Mouse (Mus musculus) T-helper 1 cell (primary cell): ENCODE measurements around the gene Zfp296.

ENCODE experiments used
- in situ Hi-C: fragments of 300-600 bp; cut with MboI, MseI; formaldehyde crosslinking; loops from one replicate; pipeline ENCODE4 v1.15.1; 2025; ENCODE audit warnings: high pct_unique_total_duplicates

Gene Zfp296

DNA sequence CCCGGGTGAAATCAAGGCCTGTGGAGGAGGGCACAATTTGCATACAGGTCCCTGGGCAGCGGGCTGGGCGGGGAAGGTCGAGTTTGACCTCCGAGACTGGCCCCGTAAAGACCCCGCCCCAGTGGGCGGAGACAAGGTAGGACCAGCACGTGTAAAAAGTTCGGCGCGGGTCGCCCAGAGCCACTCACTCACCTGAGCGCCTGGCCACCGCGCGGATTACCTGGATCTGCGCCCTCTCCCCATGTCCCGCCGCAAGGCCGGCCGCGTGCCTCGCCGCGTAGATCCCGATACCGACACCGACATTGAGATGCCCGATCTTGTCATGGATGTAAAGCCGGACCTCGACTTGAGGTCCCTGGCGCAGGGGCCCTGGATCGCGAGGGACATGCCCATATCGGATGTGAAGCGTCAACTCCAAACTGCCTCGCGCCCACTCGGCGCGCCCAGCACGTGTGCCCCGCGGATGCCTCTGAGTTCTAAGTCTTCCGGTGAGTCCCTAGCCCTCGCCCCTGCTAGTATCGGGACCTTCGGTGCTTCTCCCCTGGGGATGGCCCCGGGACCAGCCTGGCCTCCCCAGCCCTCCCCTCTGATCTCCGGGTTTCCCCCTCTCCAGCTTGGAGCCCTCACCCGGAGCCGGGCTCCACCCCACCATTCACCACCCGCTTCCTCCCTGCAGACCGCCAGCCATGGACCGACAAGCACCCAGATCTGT, at the start of gene Zfp296, which contains the start of gene Gemin7:
TSS of gene Zfp296 (plus strand) at position 147 of the 712 bp plus-strand sequence.
TSS of gene Gemin7 (minus strand) at position 455 of the 712 bp plus-strand sequence.
- in situ Hi-C loops, result no loop called here

DNA sequence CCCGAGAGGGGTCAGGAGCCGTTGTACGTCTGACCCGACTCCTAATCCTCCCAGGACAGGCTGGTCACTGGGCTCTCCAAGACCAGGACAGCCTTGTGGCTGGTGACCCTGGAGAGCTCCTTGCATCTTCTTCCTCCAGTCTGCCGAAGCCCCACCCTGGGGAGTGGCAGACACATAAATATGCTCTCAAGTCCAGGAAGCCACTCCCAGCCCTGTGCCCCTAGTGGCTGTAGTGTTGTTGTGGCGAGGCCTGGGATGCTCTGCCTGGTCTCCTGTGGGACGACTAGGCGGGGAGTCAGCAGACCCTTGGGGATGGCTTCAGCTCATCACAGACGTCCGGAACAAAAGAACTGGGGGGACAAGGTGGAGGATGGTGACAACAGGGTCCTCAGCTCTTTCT, 46.0 kb upstream of the Zfp296 start:
- in situ Hi-C loops, result no loop called here

DNA sequence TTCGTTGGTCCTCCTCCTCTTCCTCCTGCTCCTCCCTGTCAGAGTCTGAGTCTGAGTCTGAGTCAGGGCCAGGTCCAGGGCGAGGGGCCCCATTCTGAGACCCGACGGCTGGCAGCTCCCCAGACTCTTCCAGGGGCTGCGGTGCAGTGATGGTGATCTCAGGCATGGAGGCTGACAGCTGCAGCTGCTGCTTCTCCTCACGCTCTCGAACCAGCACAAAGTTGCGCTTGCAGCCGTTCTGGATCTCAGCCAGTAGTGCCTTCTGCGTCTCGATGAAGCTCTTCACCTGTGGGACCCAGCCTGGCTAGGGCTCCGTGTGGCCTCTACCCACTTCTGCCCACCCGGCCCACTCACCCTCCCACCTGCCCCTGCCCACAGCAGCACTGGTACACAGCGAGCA, 44.8 kb upstream of the Zfp296 start:
- in situ Hi-C loops, result no loop called here

DNA sequence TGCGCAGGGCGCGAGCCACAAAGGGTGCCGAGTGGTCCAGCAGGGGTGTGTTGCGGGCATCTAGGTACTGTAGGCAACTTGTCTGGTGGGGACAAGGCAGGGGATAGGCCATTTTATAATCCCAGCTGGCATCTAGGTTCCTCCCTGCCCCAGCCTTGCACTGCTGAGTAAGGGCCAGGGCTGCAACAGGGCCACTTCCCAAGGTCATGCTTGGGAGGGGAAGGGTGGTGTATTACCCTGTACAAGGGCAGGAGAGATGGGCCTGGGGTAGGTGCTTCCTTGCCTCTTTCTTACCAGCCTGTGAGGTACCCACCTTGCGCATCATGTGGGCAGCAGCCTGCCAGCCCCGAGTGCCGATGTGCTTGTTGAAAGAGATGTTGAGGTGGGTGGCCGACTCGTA, 42.4 kb upstream of the Zfp296 start:
- in situ Hi-C loops, result no loop called here

DNA sequence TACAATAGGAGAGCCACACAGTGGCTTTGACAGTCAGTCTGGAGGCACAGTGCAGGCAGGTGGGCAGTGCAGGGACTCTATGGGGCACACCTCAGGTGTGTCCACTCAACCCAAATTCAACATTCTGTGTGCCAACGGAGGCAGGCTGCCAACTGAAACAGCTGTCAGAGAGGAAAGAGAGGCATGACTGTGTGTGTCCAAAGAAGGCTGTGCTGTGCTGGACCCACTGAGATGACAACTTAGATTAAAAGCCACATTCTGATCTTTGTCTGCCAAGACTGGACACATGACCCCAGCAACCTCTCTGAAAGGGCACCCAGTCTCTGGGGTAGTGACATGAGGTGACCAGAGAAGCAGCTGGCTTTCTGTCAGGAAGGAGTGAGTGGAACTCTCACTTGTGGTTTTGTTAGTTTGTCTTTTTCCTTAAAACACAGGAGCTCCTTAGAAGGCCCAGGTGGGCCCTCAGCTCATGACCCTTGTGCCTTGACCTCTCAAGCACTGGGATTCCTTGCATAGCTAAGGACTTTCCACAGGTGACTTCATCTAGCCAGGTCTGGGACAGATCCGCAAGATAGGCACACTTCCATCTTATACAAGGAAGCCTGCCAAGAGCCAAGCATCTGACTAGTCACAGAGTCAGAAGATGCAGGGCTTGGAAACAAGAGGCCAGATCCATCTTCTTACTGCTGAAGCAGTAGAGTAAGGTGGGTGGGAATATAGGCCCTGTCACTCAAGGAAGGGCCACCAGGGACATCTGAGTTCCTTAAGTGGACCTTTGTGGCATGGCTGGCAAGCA, 36.1 kb upstream of the Zfp296 start:
- in situ Hi-C loops, result no loop called here

DNA sequence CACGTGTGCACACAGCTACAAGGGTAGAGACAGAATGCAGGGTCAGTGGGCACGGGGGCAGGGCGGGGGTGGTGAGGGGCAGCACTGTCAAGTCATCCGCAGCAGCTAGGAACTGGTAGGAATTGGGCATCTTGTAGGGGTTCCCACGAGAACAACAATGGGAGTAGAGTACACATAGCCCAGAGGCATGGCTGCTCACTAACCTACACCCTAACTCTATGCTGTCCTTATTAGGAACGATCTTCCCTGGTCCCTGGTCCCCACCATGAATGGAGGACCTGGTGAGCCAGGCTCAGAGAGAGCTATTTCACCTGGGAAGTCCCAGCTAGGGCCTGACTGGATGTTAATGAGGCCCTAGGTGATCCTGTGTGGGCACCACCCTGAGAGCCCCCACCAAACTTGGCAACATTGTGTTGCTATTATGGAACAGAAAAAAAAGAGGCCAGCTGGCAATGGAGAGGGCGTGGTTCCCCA, 35.4 kb upstream of the Zfp296 start:
- in situ Hi-C loops, result no loop called here

DNA sequence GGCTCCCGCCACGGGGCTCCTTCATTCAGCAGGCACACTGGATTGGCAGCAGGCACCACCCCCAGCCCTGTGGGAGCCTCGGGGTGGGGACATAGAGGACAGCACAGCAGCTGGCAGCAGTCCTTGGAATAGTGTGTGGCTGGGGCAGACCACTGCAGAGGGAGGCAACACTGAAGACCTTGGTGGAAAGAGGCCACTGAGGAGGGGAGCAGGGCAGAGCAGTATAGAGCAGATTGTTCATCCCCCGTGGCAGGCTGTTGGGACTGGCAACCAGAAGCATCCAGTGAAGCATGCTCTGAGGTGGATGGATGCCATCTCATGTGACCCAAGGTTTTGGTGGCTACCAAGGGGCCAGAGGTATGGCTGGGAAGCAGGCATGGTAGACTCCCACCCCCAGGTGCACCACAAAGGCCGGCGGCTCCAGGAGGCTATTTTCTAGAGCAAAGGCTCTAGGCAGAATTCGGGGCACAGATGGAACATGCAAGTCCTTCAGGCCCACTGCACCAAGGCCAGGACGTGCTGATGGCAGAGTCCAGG, 34.9 kb upstream of the Zfp296 start:
- in situ Hi-C loops, result no loop called here

DNA sequence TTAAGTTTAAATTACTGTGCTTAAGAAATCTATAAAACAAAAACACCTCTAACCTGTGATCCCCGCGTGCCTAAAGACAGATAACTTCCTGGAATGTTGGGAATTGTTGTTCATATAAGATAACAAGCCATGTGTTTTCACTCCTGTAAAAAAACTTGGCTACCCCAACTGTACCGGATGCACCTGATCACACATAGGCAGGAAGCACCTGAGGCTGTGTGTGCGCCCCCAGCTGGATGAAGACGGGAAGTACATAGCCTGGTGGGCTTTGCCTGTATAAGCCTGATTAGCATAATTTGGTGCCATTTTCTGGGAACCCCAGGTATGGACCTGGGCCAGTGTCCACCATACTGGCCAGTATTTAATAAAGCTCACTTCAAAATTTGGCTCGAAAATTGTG, 33.5 kb upstream of the Zfp296 start:
- in situ Hi-C loops, result no loop called here

DNA sequence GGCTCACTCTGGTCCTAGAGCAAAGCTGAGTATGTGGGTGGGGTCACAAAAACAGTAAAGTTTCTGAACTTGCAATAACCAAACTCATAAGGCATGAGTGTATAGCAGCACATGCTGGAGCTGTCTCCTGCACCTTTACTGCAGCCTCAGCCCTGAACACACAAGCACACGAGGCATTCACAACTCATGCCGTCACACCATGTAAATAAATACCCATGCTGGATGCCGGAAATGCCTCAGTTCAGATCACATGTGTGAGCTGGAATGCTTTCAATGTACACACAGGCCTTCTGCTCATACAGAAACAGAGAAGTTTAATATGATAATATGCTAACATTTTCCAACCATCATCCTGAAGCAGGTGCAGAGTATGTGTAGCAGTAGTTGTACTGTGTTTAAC, 31.1 kb upstream of the Zfp296 start:
- in situ Hi-C loops, result no loop called here

DNA sequence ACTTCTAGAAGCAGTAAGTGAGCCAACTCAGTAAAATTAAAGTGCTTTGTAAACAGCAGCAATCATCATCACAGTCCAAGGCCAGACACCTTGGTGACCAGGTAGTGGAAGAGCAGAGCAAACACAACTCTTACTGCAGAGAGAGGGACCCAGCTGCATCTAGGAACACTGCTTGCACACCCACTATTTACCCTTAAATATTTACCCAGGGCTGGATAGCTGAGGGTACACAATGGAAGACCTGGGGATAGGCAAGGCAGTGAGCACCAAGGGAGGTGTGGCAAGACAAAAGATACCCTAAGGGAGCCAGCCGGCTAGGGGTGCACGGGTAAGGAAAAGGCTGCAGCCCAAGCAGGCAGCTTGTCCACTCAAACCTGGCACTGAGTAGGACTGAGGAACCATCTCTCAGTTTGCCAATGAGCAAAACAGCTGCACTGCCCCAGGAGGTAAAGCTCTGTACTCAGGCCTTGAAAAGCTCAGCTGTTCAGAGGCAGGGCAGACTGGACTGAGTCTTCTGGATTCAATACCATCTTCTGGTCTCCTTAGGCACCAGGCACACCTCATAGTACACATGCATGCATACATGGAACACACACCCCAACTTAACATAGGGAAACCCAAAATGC, 29.6 kb upstream of the Zfp296 start:
- in situ Hi-C loops, result no loop called here

DNA sequence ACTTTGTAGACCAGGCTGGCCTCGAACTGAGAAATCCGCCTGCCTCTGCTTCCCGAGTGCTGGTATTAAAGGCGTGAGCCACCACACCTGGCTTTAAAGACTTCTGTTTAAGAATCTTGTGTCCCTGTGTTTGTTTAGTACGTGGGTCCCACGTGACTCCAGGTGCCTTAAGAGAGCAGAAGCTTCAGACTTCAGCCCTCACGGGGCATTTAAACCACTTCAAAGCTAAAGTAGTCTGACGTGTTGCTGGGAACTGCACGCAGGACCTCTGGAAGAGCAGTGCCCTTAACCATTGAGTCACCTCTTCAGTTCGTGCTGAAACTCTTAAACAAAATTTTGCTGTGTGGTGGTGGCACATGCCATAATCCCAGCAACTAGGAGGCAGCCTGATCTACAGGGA, 27.7 kb upstream of the Zfp296 start:
- in situ Hi-C loops, result no loop called here

DNA sequence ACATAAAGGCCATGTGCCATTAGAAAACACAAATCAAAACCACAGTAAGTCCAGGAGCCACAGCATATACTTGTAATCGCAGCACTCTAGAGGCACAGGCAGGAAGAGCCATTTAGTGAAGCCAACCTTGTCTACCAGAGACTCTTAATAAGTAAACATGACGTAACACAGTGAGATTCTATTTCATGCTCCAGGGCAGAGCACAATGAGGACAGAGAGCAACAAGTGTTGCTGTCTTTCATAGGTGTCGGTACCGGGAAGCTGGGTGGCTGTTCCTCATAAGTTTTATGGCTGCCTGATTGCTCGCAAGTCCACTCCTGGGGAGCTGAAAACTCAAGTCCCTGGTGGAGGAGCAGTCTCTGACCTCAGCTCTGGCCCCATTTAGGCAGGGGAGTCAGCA, 25.5 kb upstream of the Zfp296 start:
- in situ Hi-C loops, result no loop called here

DNA sequence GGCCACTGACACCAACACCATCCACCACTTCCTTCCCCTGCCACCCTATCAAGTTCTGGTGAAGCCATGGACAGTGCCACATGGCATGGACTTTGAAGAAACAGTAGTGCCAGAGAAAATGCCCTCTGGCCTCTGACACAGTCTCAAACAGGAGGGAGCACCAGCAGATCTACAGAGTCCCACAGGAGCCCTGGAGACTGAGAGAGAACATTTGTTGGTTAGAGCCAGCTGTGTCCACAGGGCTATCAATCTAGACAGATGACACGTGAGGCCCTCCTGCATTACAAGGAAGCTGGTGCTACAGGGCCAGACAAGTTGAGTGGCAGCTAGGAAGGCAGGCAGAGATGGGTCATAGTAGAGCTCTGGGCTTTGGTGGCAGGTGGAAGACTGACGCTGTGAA, 24.6 kb upstream of the Zfp296 start:
- in situ Hi-C loops, result no loop called here

DNA sequence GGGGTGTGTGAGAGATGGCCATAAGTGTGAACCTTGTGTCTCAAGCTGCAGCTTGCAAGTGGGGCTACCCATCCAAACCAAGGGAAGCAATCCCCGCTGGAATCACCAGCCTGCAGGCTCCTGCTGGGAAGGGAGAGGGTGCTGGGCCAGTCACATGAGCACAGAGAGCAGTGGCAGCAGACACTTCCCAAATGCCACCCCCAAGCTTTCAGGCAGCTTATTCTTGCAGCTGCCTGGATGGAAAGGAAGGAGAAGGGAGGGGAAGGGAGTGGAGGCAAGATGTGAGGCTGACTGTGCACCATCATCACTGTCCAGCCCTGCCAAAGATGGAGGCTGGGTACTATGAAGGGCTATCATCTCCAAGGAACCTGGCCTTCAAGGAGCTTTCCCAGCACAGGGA, 22.9 kb upstream of the Zfp296 start:
- in situ Hi-C loops, result no loop called here

DNA sequence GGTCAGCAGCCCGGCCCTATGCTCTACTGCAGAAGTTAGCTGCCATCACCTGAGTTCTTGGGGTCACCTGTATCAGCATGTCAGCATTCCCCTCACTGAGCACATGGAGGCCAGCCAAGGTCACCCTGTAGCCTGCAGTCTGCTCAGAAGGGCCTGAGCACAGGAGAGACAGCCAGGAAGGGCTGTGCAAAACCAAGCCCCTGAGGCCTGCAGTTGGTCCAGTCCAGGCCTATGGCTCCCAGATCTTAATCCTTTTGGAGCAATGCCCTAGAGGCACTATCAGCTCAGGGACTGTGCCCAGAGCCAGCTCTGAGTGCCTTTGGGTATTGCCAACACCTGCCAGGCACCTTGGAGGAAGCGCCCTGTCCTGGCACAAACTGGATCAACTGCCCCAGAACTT, 20.0 kb upstream of the Zfp296 start:
- in situ Hi-C loops, result no loop called here

DNA sequence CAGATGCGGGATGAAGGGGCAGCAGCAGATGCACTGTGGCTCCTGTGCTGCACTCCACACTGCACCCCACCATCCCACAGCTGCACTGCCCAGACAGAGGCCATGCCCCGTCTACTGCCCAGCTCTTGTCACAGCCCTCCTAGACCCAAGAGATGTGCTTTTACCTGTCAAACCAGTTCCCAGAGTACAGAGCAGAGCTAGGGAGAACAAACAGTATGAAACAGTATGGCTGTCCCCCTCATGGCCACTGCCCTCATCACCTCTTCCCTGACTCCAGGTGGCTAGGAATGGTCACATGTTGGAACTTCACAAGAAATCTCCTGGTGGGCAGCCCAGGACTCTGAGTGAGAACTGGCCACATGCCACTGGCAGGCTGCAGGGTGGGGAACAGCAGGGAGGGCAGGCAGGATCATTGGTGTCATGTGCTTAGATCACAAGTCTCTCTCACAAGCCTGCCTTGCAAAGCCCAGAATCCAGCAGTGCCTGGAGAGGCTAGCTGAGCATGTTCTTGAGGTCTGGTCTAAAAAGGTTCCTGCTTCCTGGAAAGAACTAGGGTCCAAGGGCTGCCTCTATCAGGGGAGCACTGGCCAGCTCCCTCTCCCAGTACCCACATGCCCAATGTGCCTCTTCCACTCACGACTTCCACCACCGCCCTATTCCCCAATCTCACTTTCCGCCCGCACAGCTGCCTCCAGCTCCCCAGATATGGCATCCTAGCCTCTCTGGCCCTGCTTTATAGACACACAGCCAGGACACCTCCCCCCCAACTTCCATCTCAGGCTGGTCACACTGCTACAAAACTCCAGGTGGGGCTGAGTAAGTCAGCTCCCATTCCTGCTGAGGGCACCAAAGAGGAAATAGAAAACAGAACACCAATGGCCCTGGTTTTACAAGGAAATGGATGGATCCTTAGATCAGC, 18.8 kb upstream of the Zfp296 start:
- in situ Hi-C loops, result no loop called here

DNA sequence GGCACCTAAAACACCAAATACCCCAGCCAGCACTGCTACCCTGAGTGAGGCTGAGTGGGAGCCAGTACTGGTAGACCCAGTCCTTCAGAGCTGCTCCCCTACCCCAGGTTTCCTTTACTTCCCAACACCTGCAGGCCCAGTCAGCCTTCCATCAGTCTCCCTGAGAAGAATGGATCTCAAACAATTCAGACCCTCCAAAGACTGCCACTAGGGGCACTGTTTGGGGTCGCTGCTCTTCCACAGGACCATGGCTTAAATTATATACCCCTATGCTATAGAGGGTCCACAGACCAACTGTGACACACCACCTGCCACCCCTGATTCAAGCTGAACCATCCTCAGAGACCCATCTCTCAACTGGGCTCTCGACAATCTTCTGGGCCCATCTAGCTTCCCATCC, 18.1 kb upstream of the Zfp296 start:
- in situ Hi-C loops, result no loop called here

DNA sequence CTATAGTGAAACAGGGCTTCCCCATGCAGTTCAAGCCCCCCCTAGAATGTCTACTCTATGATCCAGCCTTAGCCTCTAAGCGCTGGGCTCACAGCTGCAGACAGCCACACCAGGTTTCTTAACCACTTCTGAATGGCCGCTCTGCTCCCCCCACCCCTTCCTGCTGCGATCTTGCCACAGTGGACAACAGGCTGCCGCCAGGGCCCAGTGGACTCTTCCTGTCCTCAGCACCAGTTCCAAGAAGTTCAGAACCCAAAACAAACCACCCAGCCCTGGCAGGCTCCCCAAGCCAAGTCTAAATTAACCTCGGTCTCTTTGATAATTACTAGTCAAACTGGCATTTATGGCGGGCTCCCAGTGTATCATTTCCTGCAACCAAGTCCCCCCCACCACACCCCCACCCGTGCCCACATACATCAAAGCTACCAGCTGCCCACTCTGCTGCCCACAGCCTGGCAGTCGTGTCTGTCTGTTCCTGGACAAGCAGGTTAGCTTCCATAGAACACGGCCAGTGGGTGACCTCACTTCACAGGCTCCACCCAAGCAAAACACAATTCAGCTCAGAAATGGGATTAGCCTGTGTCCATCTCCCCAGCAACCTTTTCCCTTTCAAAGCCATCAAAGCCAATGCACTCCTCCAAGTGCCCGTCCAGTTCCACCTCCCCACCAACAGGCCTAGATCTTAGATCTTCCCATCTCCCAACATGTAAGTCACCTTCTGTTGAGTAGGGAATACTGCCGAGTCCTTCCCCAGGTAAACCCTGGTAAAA, 16.4 kb upstream of the Zfp296 start:
- in situ Hi-C loops, result no loop called here

DNA sequence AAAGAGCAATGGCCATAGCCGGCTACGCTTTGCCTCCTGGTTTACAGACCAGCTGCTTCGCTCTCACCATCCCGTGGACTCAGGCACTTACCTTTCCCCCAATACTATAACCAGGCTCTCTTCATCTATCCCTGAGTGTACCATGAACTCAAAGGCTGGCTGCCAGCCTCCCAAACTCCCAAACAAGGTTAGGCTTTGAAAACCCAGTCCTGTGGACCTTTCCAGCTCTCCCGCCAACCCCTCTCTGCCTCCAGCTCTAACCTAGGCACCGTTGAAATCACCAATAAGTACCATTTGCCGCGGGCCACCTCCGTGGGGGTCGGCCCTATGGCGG, 15.7 kb upstream of the Zfp296 start:
- in situ Hi-C loops, result no loop called here

DNA sequence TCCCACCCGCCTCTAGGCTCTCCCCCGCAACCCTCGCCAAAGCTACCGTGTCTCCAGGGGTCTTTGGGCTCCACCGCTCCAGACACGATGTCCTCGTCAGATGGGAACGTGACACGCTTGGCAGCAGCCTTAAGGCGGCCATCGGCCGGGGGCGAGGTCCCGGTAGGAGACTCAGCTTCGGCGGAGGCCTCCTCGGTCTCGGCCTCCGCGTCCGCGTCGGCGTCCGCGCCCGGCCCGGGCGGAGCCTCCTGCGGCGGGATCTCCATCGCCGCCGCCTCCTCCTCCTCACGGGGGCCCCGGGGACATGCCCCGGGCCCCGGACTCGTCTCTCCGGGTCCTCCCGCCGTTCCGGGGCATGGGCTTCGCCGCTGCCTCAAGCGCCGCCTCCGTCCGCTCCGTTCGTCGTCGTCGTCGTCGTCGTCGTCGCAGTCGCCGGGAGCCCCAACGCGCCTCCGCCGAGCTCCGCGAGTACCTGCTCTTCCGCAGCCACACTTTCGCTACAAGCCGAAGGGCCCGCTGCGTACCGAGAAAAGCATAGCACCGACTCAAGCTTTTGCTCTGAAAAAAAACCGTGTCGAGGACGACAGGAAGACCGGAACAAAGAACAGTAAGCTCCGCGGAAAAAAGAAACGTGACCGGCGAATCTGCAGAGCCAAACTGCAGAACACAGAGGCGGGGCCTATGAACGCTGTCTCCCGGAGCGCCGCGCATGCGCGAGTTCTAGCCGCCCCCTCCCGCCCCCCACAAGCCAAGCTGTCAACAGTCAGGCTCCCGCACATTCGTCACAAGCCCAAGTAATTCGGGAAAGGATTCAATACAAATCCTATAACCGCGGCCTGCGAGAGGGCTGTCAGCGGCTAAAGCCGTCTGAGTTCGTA, 15.1 kb upstream of the Zfp296 start:
- in situ Hi-C loops, result no loop called here
